Mouse (Mus musculus): ENCODE results near the gene Cdip1.
"Not testable (repeated sequence)": the region's sequence is repeated elsewhere in the genome, so short reads cannot be mapped to it uniquely, and the experiment has no call there.

Cdip1 gene

DNA sequence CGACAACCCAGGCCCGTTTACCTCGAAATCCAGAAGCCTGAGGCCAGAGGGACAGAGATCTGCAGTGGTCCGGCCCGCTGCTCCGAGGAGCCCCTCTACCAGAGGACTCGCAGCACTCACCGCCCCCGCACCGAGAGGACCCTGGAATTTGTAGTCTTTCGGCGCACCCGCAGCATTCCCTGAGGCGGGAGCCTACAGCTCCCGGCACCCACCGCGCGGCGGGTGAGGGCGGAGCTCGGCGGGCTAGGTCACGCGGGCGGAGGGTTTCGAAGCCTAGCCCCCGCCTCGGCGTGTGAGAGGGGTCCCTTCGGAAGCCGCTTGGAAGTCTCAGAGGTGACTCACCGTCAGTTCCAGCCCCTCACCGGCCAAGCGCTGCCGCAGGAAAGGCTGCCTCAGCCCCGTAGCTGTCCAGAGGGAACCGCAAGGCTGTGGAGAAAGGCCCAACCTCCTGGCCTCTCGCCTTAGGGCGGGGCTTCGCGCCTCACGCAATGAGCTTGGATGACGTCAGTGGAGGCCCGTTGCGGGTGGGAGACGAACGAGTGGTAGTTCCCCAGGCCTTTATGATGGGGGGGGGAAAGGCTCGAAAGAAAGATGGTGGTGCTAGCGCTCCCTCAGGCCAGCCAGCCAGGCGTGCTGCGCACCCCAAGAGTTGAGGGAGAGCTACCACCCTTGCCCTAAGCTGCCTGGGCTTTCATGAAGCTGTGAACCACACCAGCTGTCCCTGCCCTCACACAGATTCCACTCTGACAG, at the start of gene Cdip1:
TSS of gene Cdip1 (minus strand) at position 483 of the 750 bp plus-strand sequence.
- DNase-seq: peak; percentile 97

DNA sequence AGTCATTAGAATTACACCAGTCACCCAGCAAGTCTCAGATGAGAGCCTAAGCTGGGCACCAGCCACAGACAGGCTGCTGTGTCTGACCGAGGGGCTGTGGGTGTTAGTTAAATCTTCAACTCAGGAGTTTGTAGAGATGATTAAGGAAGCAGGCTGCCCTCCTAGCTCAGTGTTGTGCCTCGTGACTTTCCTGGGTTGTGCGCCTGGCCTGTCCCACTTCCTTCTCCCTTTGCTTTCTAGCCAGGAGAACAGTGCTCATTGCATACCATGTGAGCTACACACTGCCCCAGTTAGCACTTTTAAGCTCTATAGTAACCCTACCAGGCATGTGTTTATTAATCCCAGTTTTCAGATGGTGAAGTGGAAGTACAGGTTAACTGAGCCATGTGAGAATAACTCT, 49.5 kb upstream of the Cdip1 start:
- no peak for DNase-seq

DNA sequence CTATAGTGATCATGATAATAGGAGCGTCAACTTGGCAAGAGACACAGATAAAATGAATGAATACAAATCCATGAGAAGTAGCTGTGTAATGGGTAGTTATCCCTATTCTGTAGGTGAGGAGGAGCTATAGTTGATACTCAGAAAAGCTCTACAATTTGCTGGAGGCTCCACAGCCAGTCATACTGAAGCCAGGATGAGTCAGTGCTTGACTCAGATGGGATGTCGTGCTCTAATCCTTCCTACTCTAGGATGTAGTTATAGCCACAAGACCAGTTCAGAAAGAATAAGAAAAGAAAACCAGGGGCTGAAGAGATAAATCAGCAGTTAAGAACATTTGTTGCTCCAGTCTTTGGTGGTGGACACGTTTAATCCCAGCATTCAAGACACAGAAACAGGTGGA, 47.5 kb upstream of the Cdip1 start:
- DNase-seq: no peak

DNA sequence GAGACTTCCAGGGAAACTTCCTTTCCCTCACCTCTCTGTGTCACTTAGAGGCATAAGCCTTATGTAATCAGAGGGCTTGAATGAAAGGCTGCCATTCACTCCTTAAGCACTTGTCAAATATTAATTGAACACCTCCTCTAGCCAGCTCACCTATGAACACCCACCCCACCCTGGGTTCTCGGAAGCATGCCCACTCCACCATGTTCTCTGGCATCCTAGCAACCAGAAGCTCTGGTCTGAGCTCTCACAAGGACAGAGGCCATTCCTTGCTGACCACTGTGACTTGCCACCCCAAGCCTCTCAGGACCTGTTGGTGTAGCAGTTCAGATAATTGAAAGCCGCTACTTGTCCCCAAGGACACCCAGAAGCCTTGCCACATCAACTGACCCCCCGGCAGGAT, 45.1 kb upstream of the Cdip1 start, which contains the start of gene 4930562C15Rik:
TSS of gene 4930562C15Rik (plus strand) at position 226 of the 400 bp plus-strand sequence.
- DNase-seq: no peak

DNA sequence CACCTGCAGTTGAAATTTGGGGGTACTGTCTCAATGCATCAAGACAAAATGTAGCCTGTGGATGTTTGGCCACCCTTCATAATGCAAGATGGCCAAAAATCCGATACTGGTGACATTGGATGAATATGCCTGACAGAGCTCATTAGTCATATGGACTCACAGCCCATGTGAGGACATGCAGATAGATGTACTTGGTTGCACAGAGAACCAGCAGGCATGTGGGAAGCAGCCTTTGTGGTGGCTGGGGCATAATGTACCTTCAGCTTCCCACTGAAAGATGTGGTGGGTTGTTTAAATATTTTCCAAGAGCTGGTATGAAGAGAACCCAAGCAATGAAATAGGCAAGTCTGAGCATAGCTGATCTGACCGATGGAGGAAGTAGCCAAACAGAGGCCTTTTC, 43.8 kb upstream of the Cdip1 start:
- peak; percentile 19 for DNase-seq

DNA sequence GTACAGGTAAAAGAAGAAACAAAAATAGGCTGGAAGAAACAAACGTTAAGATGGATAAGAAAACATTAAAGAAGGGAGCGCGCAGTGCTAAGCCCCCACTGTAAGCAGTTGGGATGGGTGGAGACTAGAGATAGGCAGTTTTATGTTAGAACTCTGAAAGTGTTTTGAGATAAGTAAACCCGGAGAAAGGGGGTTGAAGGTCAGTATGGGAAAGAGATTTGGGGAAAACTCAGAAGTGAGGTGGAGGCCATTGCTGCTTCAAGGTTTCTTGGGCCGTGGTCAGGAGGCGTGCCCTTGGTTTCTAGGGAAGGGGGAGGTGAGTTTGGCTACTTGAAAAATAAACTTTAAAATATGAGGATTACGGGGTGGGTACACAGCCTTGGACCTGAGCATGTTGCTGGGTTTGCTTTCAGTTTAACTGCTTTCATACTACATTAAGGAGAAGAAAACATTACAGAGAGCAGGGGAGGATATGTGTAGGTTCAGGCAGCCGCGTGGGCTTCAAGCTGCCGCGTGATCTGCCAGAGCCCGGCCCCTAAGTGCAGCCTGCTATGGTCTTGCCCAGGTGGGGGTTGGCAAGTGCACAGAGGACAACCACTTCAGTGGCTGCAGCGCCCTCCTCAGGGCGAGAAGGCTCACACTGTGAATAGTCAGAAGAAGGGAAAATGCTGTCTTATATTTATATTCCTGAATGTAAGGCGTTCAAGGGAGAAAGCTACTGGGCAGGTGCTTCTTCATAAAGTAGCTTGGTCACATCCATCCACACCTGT, 41.7 kb upstream of the Cdip1 start:
- peak; percentile 67 for DNase-seq

DNA sequence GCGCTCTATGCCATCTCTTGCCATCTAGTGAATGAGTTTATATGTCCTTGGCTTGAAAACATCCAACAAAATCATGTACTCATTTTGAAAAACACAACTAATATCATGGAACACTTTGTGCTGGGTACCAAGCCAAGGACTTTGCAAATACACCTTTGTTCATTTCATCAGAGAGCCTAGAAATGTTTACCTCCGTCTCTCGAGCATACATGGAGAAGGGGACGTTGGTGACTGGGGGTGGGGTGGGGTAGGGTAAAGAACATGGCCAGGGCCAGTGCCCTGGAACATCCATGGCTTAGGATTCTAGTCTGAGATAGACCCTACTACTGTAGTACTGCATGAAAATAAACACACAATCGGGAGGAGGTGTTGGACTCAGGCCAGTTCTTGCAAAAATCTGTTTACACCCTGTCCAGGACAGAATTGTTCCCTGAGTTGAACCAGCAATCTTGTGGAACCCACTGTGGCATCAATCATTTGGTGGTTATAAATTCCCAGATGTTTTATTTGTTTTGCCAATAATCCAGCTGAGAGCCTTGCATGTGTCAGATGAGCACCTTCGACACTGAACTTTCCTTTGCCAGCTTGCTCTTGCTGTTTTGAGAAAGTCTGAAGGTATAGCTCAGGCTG, 39.3 kb upstream of the Cdip1 start:
- no peak for DNase-seq

DNA sequence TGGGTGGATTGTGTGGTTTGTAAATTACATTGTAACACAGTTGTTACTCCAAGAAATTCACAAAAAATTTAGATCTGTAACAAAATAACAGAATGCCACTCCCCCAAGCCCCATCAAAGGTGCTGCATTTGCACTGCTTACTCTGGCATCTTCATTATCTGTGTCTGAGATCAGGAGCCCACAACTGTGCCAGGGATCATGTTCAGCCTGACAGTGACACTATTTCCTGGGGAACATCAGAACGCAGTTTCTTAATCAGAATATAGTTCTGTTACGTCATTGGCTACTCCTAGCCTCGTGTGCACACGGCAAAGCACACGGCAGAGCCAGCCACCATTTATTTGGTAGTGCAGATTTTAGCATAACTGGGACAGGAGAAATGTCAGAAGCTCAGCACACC, 37.5 kb upstream of the Cdip1 start:
- DNase-seq: no peak

DNA sequence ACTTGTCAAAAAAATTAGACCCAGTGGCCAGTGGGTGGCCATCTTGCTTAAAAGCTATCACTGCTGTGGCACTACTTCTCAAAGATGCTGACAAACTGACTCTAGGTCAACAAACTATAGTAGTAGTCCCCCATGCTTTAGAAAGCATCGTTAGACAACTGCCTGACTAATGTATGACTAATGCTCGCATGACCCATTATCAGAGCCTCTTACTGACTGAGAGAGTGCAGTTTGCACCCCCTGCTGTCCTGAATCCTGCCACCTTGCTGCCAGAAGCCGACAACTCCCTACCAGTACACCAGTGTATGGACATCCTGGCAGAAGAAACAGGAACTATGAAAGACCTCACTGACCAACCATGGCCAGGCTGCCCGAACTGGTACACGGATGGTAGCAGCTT, 34.4 kb upstream of the Cdip1 start:
- DNase-seq: not testable (repeated sequence)

DNA sequence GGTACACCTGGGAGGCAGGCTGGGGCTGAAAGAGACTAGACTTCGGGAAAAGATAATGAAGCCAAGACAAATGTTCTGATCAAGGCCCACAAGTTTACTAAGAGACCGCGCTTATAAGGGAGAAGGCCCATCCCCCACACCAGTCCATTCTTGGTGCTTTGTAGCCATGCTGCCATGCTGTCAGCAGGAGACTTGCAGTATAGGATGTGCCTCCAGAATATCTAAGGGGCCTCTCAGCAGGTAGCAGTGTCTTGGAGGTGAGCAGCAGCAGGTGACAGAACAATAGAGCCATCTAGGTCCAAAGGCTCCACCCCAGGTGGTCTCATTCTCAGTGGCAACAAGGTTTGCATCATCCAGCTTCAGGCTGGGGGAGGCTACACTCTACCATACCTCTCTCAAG, 28.3 kb upstream of the Cdip1 start:
- DNase-seq: no peak

DNA sequence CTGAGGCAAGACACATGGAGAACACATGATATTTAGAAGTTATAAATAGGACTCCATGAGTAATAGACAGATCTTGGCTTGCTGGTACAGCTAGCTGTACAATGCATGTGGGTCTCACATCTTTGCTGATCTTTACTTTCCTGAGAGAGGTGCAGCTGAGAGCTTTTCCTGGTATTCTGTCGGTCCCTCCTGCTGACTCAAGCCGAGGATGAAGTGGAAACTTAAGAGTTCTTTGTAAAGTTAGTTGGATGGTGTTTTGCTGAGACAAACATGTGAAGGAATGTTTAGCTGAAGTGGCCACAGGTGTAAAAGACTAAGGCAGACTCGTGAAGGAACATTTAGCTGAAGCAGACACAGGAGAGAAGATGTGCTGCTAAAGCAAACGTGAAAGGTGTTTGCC, 6.5 kb upstream of the Cdip1 start:
- DNase-seq: no peak

DNA sequence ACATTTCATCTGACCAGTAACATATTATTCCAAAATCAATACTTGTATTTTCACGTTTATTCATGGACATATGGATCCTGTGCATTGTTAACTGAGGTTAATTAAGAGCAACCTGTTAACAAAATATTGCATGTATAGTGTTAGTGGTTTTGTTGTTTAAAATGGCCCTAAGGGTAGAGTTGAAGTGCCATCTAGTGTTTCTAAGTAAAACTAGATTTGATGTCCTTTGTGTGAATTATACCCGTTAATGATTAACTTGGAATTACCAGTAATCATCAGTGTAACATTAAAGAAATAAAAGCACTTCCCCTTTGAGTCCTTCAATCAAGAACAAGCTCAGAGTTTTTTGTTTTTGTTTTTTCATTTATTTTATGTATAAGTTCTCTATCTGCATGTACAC, 1.2 kb upstream of the Cdip1 start:
- no peak for DNase-seq

DNA sequence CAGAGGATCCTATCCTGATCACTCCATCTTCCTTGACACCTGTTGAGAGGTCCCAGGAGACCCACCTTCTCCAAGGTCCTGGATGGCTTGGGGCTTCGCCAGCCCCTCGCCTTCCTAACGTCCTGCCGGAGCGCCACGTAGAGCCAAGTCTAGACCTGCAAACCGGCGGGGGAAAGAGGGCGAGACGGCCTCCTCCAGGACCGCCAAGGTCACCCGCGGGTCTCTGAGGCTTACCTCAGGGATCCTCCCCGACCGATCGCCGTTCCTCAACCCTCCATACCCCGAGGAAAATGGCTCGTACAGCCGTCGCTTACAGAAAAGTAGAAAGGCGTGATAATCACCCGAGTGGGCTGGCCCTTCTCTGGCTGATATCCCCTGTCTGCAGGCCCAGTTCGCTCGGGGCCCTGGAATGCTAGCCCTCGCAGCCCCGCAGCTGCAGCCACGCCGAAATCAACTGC, 752 bp downstream of the Cdip1 start:
- no peak for DNase-seq

DNA sequence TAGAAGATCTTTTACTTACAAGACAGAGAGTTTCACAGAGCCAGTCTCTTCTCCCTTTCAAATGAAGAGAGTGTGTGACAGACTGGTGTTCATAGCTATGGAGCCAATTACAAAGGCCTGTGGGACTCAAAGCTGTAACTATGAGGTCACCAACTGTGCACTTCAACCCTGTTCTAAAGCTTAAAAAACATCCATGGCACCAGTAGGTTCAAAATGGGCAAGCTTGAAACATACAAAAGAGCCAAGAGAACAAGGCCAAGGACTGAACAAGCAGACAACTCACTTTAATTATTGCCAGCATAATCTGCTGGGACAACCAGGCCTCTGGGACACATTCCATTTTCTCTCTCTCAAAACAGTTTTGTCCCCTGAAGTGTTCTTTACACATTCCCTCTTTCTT, 1.9 kb downstream of the Cdip1 start:
- DNase-seq: no peak

DNA sequence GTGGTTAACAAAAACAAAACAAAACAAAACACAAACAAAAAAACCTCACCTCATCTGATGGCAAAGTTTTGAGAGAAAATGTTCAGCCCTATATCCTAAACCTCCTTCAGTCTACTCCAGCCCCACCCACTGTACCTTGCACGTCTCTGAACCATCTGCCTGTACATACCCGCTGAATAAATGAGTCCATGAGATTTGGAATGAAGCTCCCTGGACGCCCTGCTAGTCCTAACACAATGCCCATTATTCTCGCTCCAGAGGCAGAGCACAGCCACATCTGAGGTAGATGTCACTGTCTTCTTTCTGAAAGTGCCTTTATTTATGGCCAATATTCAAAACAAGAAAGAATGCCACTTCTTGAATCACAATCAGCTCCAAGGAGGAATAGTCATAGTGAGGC, 4.4 kb downstream of the Cdip1 start:
- no peak for DNase-seq

DNA sequence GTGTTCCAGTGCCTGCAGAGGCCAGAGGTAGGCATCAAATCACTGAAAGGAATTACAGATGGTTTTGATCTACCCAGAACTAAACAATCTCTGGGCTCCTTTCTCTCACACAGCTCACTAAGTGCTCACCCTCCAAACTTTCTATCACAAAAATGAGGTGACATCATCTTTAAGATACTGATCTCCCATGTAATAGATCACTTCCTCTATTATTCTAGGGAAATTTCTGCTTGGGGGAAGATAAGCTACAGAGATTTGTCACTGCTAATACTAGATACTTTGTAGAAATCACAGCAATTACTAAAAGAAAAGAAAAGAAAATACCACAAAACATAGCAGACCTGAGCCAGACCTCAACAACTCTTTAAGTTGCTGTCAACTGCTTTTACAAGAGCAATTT, 7.6 kb downstream of the Cdip1 start:
- no peak for DNase-seq

DNA sequence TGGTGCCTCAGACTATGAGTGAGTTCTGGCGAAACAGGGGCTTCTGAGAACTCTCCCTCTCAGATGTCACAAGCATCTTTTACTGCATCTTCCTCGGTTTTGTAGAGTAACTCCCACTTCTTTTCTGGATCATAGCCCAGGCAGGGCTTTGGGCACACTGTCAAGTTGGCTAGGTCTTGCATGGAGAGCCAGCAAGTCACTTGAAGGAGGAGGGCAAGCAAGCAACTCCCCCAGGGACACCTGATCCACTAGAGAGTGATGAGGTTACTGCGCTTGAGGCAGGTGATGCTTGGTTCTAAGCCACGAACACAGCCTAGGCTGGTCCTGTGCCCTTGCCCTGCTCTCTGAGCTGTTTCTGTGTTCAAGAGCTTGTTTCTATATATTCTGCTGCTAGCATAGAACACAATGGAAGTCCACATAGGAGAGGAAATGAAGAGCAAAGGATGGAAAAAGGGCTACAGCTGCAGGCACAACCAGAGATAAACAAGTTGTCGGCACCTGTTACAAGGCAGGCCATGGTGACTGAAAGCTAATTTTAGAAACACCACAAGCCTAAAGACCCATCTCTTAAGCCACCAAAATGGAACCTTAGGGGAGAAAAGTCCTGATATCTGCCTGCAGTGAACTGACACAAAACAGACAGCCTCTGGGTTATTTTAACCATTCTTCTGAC, 8.4 kb downstream of the Cdip1 start:
- DNase-seq: peak; percentile 81

DNA sequence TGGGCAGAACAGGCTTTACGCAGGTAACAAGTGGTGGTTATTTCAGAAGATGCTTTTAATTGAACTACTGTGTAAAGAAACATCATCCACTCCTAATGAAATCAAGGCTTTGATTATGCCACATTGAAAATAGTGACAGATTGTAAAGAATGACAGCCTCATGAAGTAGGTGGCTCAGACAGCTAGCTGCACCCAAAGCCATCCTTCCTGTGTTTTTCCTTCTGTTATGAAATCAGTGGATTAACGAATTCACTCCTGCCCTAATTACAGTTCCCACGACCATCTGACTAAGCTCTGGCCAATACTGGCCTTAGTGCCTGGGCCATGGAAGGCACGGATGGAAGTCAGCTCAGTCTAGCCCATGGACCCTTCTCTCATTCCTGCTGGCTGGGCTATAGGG, 11.2 kb downstream of the Cdip1 start:
- DNase-seq: no peak

DNA sequence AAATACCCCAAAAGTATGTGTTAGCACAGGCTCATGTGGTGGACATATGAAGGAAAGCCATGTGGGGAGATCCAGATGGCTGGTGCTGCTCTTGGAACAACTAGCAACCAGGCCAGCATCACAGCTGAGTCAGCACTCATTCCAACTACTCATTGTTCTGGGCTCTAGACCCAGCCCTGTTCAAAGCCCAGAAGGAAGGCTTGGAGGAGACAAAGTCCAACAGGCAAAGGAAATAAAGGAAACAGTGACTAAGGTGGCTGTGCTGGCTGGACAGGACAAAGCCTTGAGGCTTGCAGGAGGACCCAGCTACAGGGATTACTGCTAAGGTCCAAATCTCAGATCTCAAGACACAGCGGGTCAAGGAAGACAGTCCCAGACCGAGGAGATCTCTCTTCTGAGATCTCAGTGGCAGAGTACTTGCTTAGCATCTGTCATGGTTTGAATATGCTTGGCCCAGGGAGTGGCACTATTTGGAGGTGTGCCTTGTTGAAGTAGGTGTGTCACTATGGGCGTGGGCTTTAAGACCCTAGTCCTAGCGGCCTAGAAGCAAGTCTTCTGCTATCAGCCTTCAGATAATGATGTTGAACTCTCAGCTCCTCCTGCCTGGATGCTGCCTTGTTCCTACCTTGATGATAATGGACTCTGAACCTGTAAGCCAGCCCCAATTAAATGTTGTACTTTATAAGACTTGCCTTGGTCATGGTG, 12.0 kb downstream of the Cdip1 start:
- no peak for DNase-seq

DNA sequence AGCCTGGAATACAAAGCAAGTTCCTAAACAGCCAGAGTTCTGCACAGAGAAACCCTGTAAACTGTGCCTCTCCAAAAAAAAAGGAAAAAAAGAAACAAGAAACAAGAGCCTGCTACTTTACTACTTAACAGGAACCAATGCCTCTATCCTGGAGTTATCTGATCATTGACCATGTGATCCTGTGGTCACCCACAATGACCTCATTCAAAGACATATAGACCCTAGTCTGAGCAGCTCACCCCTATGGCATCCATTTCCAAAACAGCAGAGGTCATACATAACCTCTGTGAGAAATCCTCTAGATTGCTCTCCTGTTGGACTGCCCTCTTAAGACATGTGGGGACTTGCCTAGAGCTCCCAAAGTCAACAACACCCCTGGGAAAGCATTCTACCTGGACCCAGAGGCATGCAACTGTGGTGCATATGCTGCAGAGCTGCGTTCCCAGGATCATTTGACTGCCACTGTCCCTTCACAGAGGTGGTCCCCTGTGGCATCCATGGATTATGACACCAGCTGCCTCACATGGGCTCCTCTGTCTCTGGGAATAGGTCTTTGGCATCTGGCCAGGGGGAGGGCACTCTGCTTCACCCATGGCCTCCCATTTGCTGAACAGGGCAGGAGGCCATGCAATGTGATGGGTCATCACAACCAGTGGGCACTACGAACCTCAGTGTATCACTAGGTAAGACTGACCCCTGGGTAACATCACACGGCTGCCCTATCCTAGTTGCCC, 12.8 kb downstream of the Cdip1 start:
- no peak for DNase-seq

DNA sequence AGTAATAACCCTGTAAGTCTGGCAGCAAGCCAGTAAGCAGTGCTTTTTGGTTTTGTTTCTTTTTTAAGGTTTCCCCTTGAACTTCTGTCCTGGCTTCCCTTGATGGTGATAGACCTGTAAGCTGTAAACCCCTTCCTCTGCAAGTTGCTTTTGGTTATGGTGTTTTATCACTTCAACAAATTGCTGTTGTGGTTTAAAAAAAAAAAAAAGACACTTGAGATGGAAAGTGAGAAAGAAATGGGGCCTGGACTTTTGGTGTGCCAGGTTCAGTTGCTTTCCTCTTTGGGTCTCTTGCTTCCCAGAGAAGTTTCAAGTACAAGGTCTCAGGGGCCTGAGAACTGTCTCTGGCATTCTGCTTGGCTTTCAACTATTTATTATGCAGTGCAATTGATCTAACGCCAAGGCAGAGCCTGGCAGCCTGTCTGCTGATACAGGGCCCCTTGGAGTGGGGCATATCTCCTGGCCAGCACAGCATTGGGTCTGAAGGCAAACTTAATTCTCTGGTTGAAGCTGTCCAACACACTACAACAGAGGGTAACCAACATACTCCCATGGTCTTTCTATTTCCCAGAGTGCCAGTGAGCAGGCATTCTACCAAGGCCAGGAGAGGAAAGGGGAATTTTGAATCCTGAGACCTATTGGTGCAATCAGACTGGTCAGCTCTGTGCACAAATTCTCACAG, 16.7 kb downstream of the Cdip1 start:
- no peak for DNase-seq
